Mouse (Mus musculus) G1E (cell line): ENCODE data around the gene Ltbp2. TPM values are rescaled to one million over a fixed set of nuclear protein-coding genes. Genes with fewer than 3 reads are reported as not detected.

Source experiments
- ATAC-seq: 2 replicates; pipeline ENCODE4 v1.8.0; 2016; ENCODE audit warnings: mild to moderate bottlenecking; ENCODE audit not compliant: insufficient number of reproducible peaks, poor library complexity, low FRiP score, severe bottlenecking; ENCODE audit errors: extremely low read depth
- DNase-seq: peaks from one replicate; pipeline ENCODE4 v3.0.0; 2012; ENCODE audit warnings: low spot score
- H3K27me3 ChIP-seq: 2 replicates; pipeline ENCODE4 v1.6.1; 2012; ENCODE audit warnings: mild to moderate bottlenecking, low read length, inconsistent platforms; ENCODE audit not compliant: insufficient read depth
- H3K36me3 ChIP-seq: replicated peaks from 2 replicates; pipeline ENCODE3; 2012; ENCODE audit warnings: mild to moderate bottlenecking, inconsistent platforms
- H3K4me1 ChIP-seq: 2 replicates; pipeline ENCODE4 v1.6.1; 2012; ENCODE audit warnings: low read depth, low read length, inconsistent platforms, mixed read lengths; ENCODE audit not compliant: insufficient read depth
- H3K4me3 ChIP-seq: 2 replicates; pipeline ENCODE4 v1.5.1; 2012; ENCODE audit warnings: low read depth, mild to moderate bottlenecking, inconsistent platforms, low read length, moderate library complexity, mixed read lengths
- H3K9me3 ChIP-seq: replicated peaks from 2 replicates; pipeline ENCODE4 v1.6.1; 2012; ENCODE audit warnings: inconsistent platforms
- CTCF ChIP-seq: IDR thresholded peaks from 2 replicates; pipeline ENCODE4 v1.5.1; 2012; ENCODE audit warnings: low read depth, low read length, inconsistent platforms, mixed read lengths
- GATA1 ChIP-seq: IDR thresholded peaks from 2 replicates; pipeline ENCODE4 v1.6.1; 2012; ENCODE audit warnings: borderline replicate concordance, low read length, inconsistent platforms, mixed read lengths
- GATA2 ChIP-seq: IDR thresholded peaks from 2 replicates; pipeline ENCODE4 v1.6.1; 2012; ENCODE audit warnings: low read depth, low read length, inconsistent platforms, borderline replicate concordance
- POLR2AphosphoS5 ChIP-seq: IDR thresholded peaks from 2 replicates; pipeline ENCODE4 v1.6.1; 2012; ENCODE audit warnings: low read depth, low read length, inconsistent platforms; ENCODE audit not compliant: insufficient replicate concordance
- TAL1 ChIP-seq: conservative IDR thresholded peaks from 2 replicates; pipeline ENCODE4 v1.6.1; 2012; ENCODE audit warnings: low read depth, low read length, inconsistent platforms, mixed read lengths
- polyA plus RNA-seq: library from polyadenylated mRNA; stranded (reverse); fragments of >175 nt; gene quantifications from 2 replicates; pipeline ENCODE4 v1.2.3, GENCODE M21; 2012
- total RNA-seq, 2 experiments: library from RNA; stranded (forward) in 1 of 2; stranded (reverse) in 1 of 2; fragments of 200-1000 nt in 1 of 2; fragments of >200 nt in 1 of 2; fragmentation: Nextera tagmentation in 1 of 2; gene quantifications; 2 replicates each; pipeline ENCODE4 v1.2.3; 2014 to 2017

Ltbp2 gene
- total and polyA plus RNA-seq, 3 experiments = 0.44 TPM; not detected in 2

DNA sequence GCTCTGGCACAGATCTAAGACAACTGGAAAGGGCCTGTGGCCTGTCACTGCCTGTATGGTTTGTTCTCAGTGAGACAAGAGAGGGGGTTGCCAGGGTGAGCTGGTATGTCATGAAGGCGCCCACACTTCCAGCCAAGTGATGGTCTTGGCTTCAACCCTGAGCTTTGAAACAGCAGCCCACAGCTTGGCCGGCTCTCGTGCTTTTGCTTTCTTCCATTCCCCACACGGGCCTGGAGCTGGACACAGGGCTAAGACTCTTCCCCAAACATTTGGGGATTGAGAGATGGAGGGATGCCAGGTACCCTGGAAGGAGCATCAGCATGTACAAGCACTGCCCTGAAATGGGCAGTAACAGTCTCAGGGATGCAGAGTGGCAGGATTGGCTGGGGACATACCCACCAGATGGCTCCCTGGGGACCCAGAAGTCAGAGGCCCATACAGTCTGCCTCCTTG, 36.3 kb upstream of the Ltbp2 start:
- DNase-seq (no peak), ATAC-seq (no peak)
- Histone ChIP-seq H3K4me3 (no peak overlapping the region), H3K27me3 (peaks cover 13% of the 10 kb centered on the region), H3K36me3 (peaks cover 36% of the 10 kb centered on the region), H3K4me1 (peaks cover 6% of the 10 kb centered on the region), H3K9me3 (no peaks in the 10 kb centered on the region)
- no peak for TF ChIP-seq POLR2AphosphoS5
- TF ChIP-seq GATA2 = no peak
- no peak for TF ChIP-seq TAL1
- TF ChIP-seq GATA1 = no peak
- no peak for TF ChIP-seq CTCF

DNA sequence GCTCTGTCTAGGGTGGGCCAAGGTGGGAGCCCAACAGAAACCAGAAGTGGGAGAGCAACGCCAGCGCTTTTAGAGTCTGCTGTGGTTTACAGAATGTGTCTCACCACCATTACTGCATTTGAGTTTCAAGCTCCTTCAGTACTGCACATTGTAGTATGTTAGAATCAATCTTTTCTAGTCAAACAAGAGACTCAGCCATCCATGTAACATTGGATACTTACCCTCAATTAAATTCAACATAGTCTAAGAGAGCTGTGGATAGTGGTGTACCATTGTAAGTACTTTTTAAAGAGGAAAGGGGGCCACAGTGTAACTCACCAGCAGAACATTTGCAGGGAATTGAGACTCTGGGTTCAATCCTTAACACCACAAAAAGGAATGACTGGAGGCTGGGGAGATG, 35.3 kb upstream of the Ltbp2 start:
- H3K27me3 ChIP-seq = peaks cover 22% of the 10 kb centered on the region
- no peak for DNase-seq
- ATAC-seq = no peak
- peaks cover 26% of the 10 kb centered on the region for H3K36me3 ChIP-seq
- H3K9me3 ChIP-seq = no peaks in the 10 kb centered on the region
- TF ChIP-seq POLR2AphosphoS5 (no peak), TAL1 (no peak), GATA1 (no peak), GATA2 (no peak), CTCF (no peak)
- no peaks in the 10 kb centered on the region; the same call in 1 of the 2 replicates for H3K4me1 ChIP-seq
- no peak overlapping the region for H3K4me3 ChIP-seq

- DNase-seq (no peak), ATAC-seq (no peak)
- Histone ChIP-seq H3K27me3 (peaks cover 35% of the 10 kb centered on the region), H3K9me3 (no peaks in the 10 kb centered on the region), H3K4me1 (no peaks in the 10 kb centered on the region; the same call in 1 of the 2 replicates), H3K36me3 (peaks cover 10% of the 10 kb centered on the region), H3K4me3 (no peak overlapping the region)
- TF ChIP-seq POLR2AphosphoS5 = no peak
- no peak for TF ChIP-seq CTCF
- TF ChIP-seq GATA2 = no peak
- TF ChIP-seq GATA1 = no peak
- no peak for TF ChIP-seq TAL1
Observed at GRCm38 (mm10) chr12:84910066-84910465, 33.7 kb upstream of the Ltbp2 start.

DNA sequence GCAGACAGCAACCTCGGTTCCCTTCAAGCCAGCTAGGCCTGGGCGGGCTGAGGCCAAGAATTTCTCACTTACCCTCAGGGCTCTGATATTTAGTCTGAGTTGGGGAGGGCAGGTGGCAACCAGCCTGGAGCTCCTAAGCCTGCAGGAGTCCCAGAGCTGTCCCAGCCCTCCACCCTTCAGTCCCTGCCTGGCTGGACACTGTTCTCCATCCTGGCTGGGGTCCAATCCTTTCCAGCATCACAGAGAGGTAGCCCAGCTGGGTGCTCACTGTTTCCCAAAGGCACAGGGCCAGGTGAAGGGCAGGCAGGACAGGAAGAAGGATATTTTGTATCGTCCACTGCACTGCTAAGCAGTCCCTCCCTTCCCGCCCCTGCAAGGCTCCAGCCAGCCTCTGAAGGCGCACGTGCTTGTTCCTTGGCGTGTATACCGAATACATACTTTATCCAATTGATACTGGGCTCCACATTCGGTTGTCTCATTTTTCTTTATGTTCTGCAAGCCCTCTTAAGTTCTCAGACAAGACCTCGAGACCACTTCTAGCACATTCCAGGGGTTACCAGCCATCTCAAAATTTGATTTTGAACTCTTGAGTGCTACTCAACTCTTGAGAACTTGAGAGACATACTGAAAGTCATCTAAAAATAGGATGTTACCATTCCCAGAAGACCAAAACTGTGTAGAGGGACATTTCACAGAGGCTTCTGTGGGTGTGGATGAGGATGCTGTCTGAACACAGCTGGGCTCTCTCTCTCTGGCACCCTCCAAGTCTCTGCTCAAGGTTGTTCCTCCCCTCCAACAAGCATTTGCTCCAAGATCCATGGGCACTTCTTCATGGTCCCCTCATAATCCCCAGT, 31.5 kb upstream of the Ltbp2 start:
- H3K4me1 ChIP-seq = no peaks in the 10 kb centered on the region
- no peaks in the 10 kb centered on the region for H3K9me3 ChIP-seq
- ATAC-seq (no peak), DNase-seq (no peak)
- H3K4me3 ChIP-seq = no peak overlapping the region
- peaks cover 47% of the 10 kb centered on the region for H3K27me3 ChIP-seq
- no peak for TF ChIP-seq POLR2AphosphoS5
- TF ChIP-seq CTCF = no peak
- no peak for TF ChIP-seq GATA2
- no peak for TF ChIP-seq TAL1
- TF ChIP-seq GATA1 = no peak
- H3K36me3 ChIP-seq = peaks cover 2% of the 10 kb centered on the region

GRCm38 (mm10) chr12:84907024-84907626, 30.8 kb upstream of the Ltbp2 start:
- ATAC-seq (no peak), DNase-seq (no peak)
- no peaks in the 10 kb centered on the region for H3K36me3 ChIP-seq
- TF ChIP-seq POLR2AphosphoS5 (no peak), GATA1 (no peak), TAL1 (no peak), CTCF (no peak), GATA2 (no peak)
- H3K27me3 ChIP-seq = peaks cover 54% of the 10 kb centered on the region
- no peaks in the 10 kb centered on the region for H3K4me1 ChIP-seq
- H3K9me3 ChIP-seq = no peaks in the 10 kb centered on the region
- H3K4me3 ChIP-seq = no peak overlapping the region

DNA sequence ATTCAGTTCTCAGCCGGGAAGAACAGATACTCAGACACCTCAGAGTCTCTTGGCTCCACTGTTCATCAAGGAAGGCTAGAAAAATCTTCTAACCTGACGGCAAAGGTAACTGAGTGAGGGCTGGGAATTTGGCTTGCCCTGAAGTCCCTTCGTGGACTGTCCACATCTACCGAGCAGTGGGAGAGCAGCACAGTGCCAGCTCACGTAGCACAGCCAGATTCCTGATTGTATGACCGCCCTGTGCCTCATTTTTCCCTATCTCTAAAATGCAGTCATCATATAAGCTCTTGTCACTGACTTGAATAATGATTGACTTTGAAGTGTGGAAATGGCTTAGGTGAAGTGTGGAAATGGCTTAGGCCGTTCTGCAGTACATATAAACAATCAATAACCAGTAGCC, 28.1 kb upstream of the Ltbp2 start:
- ATAC-seq = no peak
- Histone ChIP-seq H3K9me3 (no peaks in the 10 kb centered on the region), H3K4me3 (no peak overlapping the region), H3K27me3 (peaks cover 72% of the 10 kb centered on the region), H3K4me1 (no peaks in the 10 kb centered on the region), H3K36me3 (no peaks in the 10 kb centered on the region)
- TF ChIP-seq GATA2 (no peak), POLR2AphosphoS5 (no peak), CTCF (no peak), TAL1 (no peak), GATA1 (no peak)
- no peak for DNase-seq
